Mouse (Mus musculus): ENCODE data around the gene Ubxn7.

GRCm38 (mm10) chr16:32395679-32396540 lies 63.9 kb downstream of the Ubxn7 start:
- TF ChIP-seq SRF (IDR thresholded peaks at IDR 0.05; ENCODE audit: control insufficient read depth, insufficient read length, low read depth) (no peak), POLR2A (IDR thresholded peaks at IDR 0.05; ENCODE audit: insufficient read length, low read depth) (no peak), E2F4 (IDR thresholded peaks at IDR 0.05; ENCODE audit: insufficient read depth) (no peak), USF1 (IDR thresholded peaks at IDR 0.05; ENCODE audit: low read depth) (no peak)
